Mouse (Mus musculus) embryo, embryonic 9.5 days (tissue): ENCODE measurements at regions not wholly inside any gene's neighbourhood (a gene's known extent, or its start where the extent isn't known, plus 50 kb on each side); places are given as distances from the start of the nearest gene placed in this dataset.
"Not testable (repeated sequence)": the region's sequence is repeated elsewhere in the genome, so short reads cannot be mapped to it uniquely, and the experiment has no call there.

ENCODE experiments used
- DNase-seq: peaks from one replicate; pipeline ENCODE4 v3.0.0-alpha.2; 2017; ENCODE audit errors: extremely low spot score

DNA sequence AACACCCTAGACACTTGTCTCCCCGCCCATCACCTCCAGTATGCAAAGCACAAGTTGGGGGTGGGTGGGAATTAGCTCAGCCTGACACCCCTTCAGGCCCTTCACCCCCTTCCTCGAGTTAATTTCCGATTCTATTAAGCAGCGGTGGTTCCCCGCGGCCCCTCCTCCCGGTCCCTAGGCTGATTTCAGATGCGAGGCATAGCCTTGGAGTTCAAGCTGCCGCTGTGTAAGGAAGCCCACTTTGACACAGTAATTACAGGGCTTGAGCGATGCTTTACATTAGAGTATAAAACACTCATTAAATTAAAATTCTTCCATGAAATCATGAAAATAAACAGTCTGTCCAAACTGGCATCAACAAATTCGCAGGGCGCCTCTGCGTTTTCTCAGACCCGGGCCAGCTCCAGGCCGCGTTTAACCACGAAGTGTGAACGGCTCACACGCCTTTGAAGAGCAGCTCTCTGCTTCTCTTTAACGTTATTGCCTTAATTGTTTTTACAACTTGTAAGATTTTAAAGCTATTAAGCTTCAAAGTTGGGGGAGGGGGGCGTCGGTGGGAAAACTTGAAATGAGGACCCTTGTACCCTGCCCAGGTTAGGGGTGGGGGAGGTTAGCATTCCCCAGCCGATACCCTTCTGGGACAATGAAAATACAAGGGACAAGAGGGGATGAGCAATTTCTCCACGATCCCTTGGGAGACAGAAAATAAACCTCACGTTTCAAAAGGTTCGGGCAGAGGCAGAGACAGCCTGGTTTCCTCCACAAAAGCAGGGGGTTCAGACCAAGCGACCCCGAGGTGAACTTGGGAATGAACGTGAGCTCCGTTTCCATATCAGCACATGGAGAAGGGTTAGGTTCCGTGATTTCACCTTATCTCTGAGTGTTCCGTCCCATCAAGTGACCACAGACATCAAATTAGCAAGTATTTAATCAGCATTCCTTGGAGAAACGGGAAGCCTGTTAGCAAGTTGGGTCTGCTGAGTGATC, 114.4 kb downstream of the Dicer1 start:
- peak; percentile 45 for DNase-seq

DNA sequence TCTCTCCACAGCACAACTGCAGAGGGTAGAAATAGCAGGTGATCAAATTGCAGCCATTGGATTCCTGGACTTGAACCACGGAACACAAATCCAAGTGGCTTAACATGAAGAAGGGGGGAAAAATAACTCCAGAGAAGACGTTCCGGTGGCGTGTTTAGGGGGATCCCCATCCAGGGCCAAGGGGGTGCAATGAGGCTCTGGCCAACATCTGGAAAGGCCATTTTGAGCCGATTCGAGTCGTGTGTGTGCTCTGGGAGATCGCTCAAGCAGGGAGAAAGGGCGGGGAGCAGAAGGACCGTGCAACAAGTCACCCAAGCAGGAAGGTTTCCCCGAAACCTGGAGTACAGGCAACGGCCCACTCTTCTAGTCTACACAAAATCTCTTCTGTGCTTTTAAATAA, 115.3 kb downstream of the Dicer1 start:
- no peak for DNase-seq

DNA sequence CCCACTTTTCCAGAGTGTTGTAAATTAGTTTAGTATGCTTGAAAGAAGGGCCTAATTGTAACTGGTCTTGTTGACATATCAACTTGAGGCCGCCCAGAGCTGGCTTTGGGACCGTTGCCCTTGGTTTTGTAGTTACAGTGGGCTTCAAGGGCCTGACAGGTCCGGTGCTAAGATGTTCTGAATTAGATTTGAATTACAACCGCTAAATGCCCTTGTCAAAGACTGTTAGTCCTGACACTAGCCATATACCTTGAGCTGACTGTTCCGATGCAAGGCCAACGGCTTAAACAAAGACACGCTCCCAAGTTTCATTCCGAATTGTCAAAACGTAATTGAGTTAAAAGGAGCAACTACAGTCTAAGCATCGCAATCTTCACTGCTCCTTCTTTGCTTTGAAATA, 116.9 kb downstream of the Dicer1 start:
- no peak for DNase-seq

DNA sequence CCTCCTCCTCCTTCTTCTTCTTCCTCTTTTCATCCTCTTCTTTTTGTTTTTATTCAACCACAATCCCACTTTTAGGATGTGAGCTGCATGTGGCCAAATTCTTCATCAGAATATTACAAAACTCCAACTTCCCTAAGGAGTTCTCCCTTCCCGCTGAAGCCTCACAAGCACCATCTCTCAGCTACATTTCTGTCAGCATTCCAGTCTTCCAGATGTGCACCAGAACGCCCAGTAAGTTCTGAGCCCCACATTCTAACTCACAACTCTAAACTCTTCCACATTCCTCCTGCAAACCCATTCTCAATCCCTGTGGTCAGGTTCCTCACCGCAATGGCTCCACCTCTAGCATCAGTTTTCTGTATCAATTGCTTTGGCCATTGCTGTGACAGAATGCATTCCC, 121.2 kb downstream of the Dicer1 start:
- DNase-seq = no peak

DNA sequence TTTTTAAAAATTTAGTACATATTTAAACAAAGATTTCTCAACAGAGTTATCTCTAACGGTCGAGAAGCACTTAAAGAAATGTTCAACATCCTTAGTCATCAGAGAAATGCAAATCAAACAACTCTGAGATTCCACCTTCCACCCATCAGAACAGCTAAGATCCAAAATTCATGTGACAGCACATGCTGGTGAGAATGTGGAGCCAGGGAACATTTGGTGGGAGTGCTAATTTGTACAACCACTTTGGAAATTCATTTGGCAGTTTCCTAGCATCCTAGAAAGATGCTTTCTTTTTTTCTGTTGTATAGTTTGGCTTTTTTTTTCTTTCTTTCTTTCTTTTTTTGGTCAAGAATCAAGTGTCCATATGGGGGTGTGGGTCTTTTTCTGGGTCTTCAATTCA, 122.3 kb downstream of the Dicer1 start:
- no peak for DNase-seq

DNA sequence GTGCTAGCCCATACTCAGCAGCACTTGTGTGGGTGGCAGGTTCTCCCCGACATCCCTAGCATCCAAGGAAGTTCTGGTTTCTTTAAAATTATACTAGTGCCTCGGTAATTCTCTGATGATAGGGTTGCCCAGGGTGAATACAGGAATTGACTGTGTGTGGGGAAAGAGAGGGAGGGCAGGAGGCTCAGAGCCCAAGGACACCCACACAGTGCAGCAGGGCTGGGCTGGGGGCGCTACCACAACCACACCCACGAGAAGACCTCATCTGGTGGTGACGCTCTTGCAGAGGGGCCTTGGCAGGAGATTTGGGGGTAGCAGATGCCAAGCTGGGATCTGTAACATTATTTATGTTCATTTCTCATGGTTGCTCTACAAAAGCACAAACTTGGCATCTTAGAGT, 125.7 kb downstream of the Dicer1 start:
- no peak for DNase-seq

DNA sequence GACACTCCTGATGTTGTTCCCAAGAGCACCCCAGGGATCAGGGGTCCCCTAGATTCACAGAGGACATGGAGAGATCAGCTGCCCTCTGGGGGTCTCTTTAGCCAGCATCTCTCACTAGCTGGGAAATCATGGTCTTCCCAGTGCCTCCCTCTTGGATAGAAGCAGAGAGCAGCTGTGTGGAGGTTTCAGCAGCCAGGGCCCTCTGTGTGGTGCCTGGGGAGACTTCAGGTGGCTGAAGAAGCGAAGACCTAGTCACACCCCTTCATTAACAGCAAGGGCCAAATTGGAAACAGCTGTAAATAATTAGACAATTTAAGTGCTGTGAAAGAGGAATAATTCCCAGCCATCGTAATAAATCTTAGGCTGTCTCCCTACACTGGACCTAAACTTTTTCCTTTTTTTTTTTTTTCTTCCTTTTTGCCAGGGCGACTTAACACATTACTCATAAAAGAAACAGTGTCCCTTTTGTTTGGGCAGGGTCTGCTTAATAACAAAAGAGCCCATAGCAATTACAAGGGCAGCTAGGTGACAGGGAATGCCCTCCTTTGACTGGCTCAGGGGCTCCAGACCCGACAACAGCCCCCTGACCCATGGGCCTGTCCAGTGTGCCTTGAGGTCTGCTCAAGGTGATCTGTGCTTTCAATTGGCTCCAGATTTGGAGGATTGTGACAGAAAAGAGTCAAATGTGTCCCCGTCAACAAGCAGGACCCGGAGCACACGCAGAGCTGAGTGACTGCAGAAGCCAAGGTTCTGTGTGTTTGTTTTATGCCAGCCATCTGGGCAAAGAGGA, 127.7 kb downstream of the Dicer1 start:
- DNase-seq = no peak

DNA sequence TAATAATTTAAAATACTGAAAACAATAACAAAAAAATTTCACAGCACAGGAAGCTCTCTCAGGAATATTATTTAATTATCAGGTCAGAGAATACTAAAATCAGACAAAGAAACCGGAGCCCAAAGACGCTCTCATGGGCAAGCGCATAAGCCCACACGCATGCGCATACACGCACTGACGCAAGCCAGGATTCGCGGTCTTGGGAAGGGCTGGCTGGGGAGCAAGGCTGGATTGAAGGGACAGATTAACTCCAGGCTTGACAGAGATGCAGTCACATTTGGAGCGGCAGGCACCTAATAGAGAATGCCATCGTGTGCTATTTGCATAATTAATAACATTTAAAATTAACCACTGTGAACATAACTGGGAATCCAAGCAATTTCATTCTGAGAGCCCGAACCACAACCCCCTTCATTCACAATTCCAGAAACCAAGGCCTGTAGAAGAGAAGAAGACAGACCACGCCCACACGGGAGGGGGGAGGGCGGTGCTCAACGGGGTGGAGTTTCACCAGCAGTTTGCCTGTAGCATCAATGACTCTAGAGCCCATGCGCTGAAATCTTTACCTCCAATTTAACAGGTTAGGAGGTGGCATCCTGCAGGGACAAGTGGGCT, 134.5 kb downstream of the Dicer1 start:
- DNase-seq = peak; percentile 85

DNA sequence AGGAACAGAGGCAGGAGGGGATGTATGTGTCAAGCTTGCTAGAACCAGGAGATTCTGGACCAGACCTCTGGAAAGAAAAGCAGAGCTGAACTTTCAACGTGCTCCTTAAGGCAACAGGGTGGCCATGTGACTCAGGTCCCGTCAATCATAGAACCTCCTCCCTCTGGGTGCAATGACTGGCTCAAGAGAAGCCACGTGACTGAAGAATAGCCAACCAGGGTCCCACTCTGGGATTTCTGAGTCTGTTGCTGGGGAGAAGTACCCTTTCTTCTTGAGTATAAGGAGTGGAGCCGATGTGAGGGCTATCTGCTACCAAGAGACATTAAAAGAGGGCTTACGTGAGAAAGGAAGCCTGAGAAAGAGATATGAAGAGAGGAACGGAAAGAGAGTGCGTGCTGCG, 137.5 kb downstream of the Dicer1 start:
- no peak for DNase-seq

DNA sequence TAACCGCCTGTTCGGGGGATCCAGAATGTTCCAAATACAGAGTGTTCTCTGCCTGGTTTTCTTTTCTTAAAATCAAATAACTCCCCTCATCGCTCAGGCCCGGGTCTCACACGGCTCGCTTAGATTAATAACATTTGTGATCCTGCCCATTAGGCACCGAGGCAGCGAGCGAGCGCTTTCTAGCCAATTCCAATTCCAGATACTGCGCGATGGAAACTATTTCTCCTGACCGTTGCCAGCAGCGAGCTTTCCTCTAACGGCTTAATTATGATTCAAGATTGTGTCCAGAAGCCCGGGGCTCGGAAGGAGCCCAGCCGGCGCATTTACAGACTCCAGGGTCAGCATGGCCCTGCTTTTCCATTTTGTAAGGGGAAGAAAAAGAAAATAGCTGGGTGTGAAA, 136.6 kb upstream of the Gsc start:
- DNase-seq = no peak

DNA sequence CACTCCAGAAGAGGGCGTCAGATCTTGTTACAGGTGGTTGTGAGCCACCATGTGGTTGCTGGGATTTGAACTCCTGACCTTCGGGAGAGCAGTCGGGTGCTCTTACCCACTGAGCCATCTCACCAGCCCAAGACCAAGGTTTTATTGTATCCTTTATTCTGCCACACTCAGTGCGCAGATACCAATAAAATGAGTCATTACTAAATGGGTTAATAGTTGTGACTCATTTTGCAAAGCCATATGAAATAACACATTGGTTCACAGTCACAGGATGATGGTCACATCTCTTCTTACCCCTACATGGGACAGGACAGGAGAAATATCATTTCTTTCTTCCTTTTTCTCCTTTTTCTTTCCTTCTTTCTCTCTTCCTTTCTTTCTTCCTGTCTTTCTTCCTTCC, 135.8 kb upstream of the Gsc start:
- DNase-seq = not testable (repeated sequence)

DNA sequence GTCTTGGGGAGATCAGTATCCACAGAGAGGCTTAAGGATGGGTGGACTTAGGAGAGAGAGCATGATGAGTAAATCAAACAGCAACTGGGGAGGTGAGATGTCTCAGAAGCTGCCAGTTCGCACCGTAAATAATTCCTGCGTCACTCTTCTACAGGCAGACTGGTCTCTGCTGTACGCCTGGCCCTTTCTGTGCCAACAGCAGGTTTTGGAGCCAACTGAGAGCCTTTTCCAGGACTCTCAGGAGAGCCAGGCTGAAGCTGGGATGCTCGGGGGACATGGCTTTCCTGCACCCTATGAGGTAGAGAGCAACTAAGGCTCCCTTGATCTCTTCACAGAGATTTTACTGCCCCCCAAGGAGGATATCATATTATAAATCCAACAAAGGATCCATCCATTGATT, 134.3 kb upstream of the Gsc start:
- DNase-seq = no peak

DNA sequence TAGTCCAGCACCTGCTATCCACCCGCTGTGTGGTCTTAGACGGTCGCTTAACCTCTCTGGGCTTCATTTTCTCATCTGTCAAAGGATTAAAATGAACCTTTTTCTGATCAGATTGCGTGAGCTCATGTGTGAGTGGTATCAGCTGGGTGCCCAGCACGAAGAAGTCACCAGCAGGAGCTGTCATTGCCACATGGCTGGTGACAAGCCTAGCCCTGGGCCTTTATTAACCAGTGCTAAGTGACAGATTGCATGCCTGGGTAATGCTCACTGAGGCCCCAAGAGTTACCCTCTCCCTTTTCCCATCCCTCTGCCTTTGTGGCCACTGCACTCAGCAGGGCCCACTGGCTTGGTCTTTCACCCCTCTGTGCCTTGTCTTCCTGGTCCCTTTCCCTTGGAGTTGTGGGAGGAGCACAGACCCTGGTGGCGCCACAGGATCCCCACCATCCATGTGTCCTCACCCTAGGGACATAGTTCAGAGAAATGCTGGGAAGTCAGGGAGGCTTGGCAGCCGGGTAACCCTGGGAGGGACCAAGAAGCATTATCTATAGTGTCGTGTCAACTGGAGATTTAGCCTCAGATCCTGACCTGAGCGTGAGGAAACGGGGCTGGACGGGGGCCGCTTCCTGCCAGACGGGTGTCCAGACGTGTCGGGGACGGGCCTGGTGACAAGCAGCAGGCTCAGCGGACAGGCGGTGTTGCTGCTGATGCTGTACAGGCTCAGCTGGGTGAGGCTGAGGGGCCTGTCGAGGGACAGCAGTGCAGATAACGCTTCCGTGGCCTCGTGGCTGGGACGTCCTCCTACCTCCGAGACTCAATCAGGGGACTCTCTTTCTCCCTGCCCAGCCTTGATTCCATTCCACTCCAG, 132.6 kb upstream of the Gsc start:
- peak; percentile 35 for DNase-seq

DNA sequence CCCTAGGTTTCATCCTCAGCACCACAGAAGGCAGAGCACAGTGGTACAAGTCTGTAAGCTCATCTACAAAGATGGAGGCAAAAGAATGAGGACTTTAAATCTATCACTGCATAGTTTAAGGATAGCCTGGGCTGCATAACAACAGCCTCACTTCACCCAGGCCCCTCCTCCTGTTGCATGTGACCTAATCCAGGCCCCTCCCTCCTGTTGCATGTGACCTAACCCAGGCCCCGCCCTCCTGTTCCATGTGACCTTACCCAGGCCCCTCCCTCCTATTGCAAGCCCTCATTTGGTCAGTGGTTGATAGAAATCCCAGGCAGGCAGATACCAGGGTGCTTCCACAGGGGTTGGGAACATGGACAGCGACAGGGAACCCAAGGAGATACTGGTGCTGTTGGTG, 124.9 kb upstream of the Gsc start:
- no peak for DNase-seq

DNA sequence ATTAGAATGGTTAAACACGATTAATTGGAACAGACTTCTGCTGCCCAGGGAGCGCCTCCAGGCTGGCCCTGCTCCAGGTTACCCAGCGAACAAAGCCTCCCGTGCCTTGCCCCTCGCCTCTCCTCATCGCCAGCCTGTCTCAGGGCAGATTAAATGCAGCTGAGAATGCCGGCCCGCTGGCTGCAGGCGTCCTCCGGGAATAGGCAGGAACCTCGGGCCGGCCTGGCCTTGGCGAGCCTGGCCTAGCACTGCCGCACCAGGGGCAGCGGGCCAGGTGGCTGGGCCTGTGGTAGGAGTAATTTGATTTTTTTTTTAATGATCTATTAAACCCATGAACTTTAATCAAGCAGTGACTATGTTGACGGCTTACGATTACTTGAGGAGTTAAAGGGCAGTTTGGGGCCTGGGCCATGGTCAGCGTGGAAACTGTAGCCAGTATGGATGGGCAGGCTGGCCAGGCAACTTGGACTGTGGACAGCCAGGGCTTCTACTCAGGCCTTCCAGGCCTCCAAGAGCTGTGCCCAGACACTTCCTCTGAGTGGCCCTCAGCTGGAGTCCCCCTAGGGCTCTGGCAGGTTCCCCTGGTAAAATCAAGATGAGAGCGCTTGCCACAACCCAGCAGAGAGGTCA, 120.5 kb upstream of the Gsc start:
- peak; percentile 31 for DNase-seq

DNA sequence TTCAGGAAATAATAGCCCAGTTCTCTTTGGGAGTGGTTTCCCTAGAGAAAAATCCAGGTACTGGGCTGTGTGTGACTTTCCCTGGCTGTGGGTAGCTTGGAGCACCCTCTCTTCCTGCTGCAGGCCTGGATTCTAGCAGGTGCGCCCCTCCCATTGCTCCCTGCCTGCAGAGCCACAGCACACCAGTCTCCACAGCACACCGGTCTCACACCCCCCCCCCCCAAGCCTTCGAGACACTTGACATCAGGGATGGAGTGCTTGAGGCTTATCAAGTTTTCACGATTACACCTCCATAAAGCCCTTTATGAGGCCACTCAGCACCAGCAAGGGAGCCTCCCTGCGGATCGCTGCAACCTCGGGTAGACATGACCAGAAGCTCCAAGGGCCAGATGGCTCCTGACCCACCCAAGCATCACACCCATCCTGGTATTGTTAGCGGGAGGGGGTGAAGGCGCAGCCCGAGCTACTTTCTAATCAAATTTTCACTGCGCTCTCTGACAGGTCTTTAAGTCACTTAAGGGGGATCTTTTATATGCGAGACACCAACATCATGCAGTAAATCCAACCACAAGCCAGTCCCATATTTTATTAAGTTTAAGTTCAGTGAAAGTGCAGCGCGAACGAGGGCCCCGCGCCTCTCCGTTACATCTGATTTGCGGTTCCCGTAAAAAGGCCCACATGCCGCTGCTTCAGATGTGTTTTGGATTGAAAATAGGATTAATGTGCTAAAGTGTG, 119.8 kb upstream of the Gsc start:
- DNase-seq = no peak

DNA sequence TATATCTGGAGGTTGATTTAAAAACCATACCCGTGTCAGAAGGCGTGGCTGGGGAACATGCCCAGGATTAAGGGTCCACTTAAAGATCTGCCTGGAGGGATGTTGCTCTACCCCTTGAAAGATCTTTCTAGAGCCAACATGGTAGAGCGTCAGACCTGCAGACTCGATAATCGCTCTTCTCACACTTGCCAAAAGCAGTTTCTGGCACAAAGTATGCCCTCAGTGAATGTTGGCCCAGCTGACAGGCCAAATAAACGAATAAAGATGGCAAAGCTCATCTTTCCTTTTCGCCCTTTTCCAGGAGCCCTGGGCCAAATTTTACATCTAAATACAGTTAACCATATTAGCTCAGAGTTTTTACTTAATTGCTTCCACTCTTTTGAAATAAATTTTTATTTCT, 118.4 kb upstream of the Gsc start:
- no peak for DNase-seq

DNA sequence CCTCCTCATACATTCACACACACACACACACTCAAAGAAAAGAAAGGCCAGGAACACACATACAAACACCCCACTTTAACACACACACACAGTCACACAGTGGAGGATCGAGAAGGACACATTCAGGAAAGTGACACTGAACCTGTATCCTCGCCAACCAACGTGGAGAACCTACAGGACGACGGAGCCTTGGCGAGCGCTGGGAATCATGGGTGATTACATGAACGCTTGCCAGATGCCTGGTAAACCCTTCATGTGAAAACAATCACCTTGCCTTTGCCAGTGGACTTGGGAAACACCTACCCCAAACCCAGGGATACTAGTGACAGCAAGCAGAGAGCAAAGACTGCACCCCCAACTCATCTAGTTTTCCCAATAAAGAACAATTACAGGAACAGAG, 117.2 kb upstream of the Gsc start:
- no peak for DNase-seq

DNA sequence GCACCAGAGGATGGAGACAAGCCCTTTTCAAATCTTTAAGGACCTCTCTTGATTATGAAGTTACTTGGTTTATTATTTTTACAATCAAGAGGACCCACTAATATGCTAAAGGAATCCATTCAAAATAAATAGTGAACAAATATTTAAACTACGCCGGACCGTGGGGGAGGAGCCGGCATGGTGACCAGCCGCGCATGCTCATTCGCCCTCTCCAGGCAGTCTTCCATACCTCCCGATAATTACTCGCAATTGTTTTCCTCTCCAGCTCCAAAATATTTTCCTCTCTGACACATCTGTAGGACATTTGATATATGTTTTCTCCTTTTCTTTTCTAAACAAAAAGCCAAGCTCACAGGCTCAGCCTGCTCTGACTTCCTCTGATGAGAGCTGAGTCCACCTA, 111.3 kb upstream of the Gsc start:
- no peak for DNase-seq

DNA sequence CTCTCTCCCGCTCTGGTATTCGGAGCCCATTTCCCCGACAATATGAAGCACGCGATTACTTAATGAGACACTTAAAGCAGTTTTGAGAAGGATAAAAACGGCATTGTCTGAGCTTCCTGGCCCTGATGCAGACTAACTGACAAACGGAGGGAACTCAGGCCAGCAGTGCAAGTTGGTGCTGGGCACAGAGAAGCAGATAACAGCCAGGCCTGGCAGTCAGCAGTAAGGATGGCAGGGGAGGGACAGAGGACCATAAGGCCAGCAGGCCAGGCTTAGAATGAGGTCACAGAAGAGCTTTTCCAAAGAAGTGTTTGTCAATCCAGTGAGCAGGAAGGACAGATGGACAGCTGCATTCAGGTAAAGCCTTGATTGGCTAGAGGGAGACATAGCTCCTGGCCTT, 107.7 kb upstream of the Gsc start:
- DNase-seq = no peak
